Mouse (Mus musculus) spleen, adult 2 months (tissue): ENCODE data around the gene Mrtfb.

Experiments used
- CTCF ChIP-seq: fragments of 200-500 bp; IDR thresholded peaks from 2 replicates; pipeline ENCODE4 v1.5.1; 2011; ENCODE audit warnings: mild to moderate bottlenecking, inconsistent platforms; ENCODE audit not compliant: insufficient read depth, insufficient read length, insufficient replicate concordance; ENCODE audit errors: extremely low read depth
- POLR2A ChIP-seq: fragments of 200-500 bp; IDR thresholded peaks from 2 replicates; pipeline ENCODE4 v1.6.1; 2011; ENCODE audit warnings: low read depth, low read length, inconsistent platforms

- TF ChIP-seq POLR2A (no peak), CTCF (no peak)
These were observed 191.2 kb downstream of the Mrtfb start for GRCm38 (mm10) chr16:13447284-13448050.
